Mouse (Mus musculus) embryo, embryonic 10.5 days (tissue): ENCODE results near the gene Gm7324.
"Not testable (repeated sequence)": the region's sequence is repeated elsewhere in the genome, so short reads cannot be mapped to it uniquely, and the experiment has no call there.

Experiments
- DNase-seq: peaks from one replicate; pipeline ENCODE4 v3.0.0-alpha.2; 2015; ENCODE audit warnings: low spot score

Gene Gm7324

DNA sequence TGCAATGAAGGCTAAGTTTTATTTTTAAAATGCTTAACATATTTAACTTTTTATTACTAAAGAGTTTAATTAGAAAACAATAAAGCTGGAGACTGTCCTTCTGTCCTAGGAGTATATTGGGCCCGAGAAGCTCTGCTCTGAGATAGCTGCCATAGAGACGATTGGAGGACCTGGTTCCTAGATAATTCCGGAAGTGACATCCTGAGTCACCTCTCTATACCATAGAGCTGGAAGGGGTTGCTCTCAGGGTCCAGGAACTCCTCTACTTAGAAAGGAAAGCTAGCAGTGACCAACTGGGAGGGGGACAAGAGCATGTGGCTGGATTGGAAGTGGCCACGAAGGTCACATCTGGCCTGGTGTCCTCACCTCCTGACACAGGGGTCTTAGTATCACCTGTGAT lies at the start of gene Gm7324:
Gene Gm7324 (plus strand): TSS at position 208 of the 400 bp plus-strand sequence.
- DNase-seq: not testable (repeated sequence)

DNA sequence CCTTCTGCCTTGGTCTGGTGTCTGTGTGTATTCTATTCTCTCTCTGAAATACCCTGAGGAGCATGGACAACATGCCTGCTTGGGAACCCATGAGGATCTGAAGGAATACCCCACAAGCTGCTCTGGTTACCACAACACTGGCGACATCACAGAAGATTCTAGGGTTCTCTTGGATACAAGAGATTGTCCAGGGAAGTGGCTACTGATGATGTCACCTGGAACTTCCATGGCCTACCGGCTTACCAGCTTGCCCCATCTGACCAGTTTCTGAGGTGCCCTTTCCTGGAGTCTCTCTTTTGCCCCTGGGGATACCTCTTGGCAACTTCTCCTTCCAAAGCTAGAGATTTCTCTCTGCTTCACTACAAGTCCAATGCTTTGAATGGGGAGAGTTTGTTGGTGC lies 20.5 kb upstream of the Gm7324 start, which contains the start of gene Gm8165:
Gene Gm8165 (minus strand): TSS at position 101 of the 400 bp plus-strand sequence.
- DNase-seq: not testable (repeated sequence)

DNA sequence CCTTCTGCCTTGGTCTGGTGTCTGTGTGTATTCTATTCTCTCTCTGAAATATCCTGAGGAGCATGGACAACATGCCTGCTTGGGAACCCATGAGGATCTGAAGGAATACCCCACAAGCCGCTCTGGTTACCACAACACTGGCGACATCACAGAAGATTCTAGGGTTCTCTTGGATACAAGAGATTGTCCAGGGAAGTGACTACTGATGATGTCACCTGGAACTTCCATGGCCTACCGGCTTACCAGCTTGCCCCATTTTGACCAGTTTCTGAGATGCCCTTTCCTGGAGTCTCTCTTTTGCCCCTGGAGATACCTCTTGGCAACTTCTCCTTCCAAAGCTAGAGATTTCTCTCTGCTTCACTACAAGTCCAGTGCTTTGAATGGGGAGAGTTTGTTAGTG lies 29.8 kb downstream of the Gm7324 start, which contains the start of gene Gm16506:
Gene Gm16506 (minus strand): TSS at position 101 of the 400 bp plus-strand sequence.
- DNase-seq: not testable (repeated sequence)

DNA sequence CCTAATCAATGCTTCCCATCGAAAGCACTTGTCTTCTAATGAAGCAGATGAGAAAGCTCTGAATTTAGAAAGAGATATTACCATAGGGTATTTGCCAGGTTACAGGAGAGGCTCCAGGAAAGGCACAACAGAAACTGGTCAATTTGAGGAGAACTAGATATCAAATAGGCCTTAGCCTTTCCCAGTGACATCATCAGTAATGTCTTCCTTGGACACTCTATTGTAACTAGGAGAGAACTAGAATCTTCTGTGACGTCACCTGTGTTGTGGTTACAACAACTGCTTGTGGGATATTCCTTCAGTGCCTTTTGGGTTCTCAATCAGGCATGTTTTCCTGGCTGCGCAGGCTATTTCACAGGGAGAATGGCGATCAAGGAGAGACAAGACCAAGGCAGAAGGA lies 49.9 kb downstream of the Gm7324 start, which contains the start of gene Gm6526:
Gene Gm6526 (plus strand): TSS at position 301 of the 400 bp plus-strand sequence.
- not testable (repeated sequence) for DNase-seq
